Mouse (Mus musculus) gastrocnemius, postnatal 25 days (tissue): ENCODE measurements at regions not wholly inside any gene's neighbourhood (a gene's known extent, or its start where the extent isn't known, plus 50 kb on each side); places are given as distances from the start of the nearest gene placed in this dataset.

ENCODE experiments used
- DNase-seq: peaks from one replicate; pipeline ENCODE4 v3.0.0; 2022

DNA sequence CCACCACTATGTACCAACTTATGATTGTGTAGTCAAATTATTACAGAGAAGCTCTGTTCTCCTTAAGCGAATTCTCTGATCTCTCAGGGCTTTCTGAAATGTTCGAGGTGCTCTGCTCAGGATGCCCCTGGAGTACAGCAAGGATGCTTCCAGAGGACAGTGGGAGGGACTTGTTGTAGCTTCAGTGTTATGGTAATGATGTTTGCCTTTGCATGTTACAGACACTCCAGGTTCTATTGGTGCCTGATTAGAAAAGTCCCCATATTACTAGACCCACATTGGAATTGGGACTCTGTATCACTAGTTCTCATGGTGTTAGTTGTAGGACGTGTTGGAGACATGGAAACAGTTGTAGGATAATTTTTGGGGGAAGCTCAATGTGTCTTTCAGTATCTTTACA lies 96.0 kb downstream of the Epdr1 start:
- DNase-seq: no peak

DNA sequence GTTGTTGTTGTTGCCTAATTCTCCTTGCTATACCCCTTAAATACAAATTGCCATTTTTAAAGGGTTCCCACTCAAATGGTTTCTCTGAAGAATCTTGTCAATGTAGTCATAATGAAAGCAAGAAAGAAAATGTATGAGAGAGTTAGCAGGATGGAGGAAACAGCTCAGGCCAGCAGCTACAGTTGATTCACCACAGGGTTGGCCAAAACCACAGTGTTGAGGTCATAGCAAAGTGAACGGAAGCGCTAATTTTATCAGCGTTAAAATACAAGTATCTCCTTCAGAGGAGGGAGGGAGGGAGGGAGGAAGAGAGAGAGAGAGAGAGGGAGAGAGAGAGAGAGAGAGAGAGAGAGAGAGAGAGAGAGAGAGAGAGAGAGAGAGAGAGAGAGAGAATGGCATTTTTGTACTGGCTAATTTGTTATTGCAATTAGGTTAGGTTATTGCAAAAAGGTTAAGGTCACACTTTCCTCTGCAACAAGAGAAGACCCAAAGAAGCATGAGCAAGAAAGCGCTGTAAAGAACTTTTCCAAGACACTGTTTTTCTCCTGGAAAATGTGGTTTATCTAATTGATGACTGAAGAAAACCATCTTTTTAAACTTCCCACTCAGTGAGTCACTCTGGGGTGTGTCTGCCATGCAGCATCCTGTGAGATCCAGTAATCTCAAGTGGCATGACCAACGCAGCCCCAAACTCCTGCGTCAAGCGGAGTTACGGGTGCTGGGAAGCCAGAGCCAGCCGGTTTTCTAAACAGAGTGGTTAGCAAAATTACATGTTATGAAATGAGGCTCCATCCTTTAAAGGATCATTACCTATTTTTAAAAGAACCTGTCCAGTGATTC lies 101.6 kb downstream of the Epdr1 start:
- DNase-seq: no peak

DNA sequence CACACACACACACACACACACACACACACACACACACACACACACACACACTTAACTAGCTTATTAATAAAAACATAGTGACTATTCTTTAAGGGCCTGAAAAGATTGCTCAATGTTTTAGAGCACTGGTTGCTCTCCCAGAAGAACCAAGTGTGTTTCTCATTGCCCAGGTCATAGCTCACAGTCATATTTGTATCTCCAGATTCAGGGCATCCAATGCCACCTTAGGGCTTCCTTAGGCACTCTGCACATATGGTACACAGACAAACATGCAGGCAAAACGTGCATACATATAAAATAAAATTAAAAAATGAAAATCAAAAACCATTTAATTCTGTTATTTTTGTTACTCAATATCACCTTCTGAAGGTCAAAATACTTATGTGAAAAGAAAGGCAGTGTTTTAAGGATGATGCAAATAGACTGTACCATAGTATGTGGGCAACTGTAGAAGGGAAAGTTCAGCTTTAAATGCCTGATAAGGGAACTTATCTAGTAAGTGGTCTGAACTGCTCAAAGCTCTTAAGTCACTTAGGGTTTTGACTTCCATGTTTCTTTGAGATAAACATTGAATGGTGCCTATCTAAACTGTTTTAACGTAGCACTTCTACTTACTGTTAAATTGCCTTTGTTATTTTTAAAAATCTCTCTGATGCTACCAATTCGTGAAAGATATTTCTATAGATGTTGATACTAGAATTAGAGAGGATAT lies 104.7 kb downstream of the Epdr1 start:
- no peak for DNase-seq

DNA sequence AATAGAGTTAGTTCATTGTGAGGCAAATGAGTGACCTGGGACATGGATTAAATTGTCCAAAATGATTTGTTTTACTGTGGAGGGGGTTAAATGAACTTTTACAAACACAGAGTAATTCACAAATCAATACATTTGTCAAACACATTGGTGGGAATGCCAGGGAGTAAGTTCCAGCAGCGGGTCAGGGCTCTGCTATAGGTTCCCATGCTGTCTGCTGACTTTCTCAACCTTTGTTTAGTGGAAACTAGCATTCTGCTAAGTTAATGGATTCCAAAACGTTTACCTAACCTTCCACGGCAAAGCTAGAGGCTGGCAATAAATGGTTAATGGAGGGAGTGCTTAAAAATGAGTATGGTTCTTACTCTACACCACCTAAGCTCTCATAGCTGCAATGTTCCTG lies 110.9 kb upstream of the Stard3nl start:
- no peak for DNase-seq

DNA sequence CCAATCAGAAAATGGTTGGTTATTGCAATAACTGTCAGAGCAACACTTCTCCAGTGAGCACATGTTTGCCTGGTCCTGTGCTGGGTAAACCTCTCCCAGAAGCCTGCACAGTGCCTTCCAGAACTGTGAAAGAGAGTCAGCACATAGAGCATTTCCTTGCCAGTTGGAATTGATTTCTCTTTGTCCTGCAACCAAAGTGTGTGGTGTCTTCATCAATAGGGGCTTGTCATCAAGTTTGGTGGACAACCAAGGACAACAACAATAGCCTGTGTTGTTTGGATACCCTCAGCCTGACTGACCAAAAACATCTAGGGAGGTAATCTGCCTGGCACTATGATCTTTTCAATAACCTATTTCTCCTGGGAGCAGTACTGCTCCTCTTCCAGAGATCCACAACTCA lies 108.6 kb upstream of the Stard3nl start:
- DNase-seq: no peak

DNA sequence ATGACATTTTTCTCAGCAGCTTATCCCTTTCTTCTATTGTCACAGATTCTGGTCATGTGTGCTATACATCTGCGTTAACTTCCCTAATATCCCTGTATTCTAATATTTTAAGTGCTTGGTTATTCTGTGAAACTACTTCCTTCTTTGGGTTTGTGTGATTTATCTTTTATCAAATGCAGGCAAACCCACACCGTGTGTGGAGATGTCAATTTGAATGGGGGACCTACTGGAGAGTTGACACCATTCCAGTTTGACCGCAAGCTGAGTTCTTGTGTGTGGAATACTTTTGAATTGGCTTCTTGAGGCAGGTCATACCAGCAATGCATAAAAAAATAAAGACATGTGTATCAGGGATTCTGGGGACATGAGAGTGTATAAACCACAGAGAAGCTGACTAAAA lies 86.6 kb upstream of the Stard3nl start:
- DNase-seq: no peak

DNA sequence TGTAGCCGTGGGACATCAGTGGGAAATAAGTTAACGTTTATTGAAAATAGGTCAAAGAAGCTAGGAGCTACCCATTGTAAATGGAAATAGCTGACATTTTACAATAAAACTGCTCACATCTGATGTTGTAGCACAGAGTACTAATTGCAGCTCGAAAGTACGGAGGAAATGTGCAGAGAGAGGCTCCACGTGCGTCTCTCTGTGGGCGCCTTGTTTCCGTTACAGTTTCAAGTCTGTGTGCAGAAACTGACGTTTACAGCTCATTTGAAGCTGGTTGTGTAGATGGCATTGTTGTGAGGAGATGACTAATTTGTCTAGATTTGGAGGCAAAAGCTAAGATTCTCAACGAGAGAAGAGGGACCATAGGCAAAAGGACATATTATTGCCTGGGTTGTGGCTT lies 78.4 kb upstream of the Stard3nl start:
- DNase-seq: no peak

DNA sequence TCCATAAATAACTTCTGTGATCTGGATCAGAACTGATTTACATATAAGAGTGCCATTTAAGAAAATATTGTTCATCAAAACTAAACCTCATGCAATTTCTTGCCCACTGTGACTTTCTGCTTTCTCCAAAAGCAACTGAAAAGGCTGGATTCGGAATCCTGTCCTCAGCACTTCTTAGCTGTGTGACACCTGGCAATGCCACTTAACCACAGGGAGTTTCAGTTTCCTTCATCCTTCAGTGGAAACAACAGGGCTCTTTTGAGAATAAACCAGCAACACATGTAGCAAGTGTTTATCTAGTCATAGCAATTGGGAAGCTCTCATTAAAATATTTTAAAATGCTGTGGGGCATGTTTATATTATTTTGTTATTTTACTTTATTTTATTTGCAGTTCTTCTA lies 75.1 kb upstream of the Stard3nl start:
- no peak for DNase-seq

DNA sequence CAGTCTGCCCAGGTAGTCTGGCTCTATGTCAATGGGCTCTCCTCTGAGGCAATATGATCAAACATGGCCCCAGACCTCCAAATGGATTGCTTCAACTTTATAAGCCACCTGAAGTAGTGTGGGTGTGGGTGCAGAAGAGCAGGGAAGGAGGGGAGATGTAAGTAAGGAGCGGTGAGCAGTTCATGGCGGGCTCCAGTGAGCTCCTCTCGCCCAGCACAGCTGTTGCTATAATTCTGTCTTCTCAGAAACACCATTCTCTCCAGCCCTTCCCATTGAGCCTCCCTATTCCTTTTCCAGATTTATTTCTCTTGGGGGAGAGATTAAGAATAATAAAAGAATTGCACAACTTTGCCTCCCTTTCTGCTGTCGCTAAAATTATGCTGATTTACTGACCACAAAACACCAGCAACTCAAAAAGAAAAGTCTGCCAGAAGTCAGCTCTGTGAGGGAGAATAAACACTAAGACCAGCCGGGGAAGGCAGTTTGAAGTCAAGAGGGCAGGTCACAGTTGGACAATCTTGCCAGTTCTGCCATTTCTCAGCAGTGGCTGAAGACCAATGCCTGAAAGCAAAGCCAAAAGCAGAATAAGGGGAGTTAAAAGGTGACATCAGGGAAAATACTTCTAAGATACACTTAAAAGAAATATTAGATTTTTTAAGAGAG lies 71.3 kb upstream of the Stard3nl start:
- peak; percentile 5 for DNase-seq

DNA sequence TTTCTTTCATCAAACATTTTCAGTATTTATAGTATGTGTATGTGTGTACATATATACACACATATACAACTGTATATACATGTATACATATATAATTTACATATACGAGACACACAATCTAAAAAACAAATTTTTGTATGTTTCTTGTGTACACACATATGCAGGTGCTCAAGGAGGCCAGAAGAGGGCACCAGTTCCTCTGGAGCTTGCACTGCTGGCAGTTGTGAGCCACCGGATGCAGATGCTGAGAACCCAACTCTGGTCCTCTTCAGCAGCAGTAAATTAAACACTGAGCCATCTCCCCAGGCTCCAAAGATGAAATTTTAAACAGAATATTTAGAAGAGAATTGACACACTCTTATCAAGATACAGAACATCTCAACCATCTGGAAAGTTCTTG lies 67.4 kb upstream of the Stard3nl start:
- no peak for DNase-seq

DNA sequence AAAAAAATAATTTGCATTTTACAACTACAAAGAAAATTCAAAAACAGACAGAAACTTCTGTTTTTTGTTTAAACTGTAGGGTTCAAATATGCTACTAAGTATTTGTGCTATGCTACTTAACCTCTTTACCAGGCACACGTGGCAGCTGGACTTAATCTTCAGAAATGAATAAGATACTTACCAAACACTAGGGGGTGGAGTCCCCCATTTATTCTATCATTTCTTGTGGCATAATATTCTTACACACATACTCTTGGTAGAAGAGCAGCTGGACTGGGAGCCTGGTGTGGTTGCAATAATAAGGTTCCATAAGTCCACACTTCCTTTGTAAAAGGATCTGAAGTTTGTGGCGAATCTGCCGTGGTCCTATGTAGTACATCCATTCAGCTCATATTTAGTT lies 53.8 kb upstream of the Stard3nl start:
- DNase-seq: no peak
